Mouse (Mus musculus) layer of hippocampus, adult 8-10 months (tissue): ENCODE measurements around the gene Dscaml1. TPM values are rescaled to one million over a fixed set of nuclear protein-coding genes. Genes with fewer than 3 reads are reported as not detected.

Experiments used
- total RNA-seq, 4 experiments: library from RNA; stranded (reverse); gene quantifications; 2 replicates each; pipeline ENCODE4 v1.2.4; 2022

Gene Dscaml1
- total RNA-seq, 4 experiments from 2014 or later: 84.0 to 101 (median 88.8) TPM

Other genes with a start within 250 kb of the Dscaml1 start
- 1 to 10 TPM in 1 of 4 experiments, under 1 TPM in 3; 0.43 to 1.0 (median 0.59) TPM for gene BC049352, start 244.6 kb upstream of the Dscaml1 start, total RNA-seq
- gene Tmprss4, start 222.5 kb upstream of the Dscaml1 start, total RNA-seq: not detected
- gene Il10ra, start 157.5 kb upstream of the Dscaml1 start, total RNA-seq: 10 to 100 TPM in 1 of 4 experiments, 1 to 10 TPM in 3; 1.8 to 10.0 (median 6.1) TPM
- gene Tmprss13, start 107.5 kb upstream of the Dscaml1 start, total RNA-seq: not detected
- 10 to 100 TPM; 87.3 to 98.5 (median 93.0) TPM for gene Fxyd6, start 56.4 kb upstream of the Dscaml1 start, total RNA-seq
- gene Fxyd2, start 27.0 kb upstream of the Dscaml1 start, total RNA-seq: 1 to 10 TPM; 4.9 to 8.5 (median 7.9) TPM